Mouse (Mus musculus) liver, adult 2 months (tissue): ENCODE measurements around the gene Prokr2.

Source experiments
- CTCF ChIP-seq: fragments of 200-500 bp; IDR thresholded peaks from 2 replicates; pipeline ENCODE4 v1.5.1; 2011; ENCODE audit warnings: low read depth, low read length, control low read depth
- POLR2A ChIP-seq: fragments of 200-500 bp; IDR thresholded peaks from 2 replicates; pipeline ENCODE4 v1.6.1; 2011; ENCODE audit warnings: low read length, control low read depth; ENCODE audit not compliant: insufficient read depth; ENCODE audit errors: extremely low read depth

GRCm38 (mm10) chr2:132395753-132396152 is 10.5 kb upstream of the Prokr2 start:
- no peak for TF ChIP-seq CTCF
- no peak for TF ChIP-seq POLR2A
